Mouse (Mus musculus) heart, adult 10 weeks (tissue): ENCODE data around the gene Gm904. TPM values are rescaled to one million over a fixed set of nuclear protein-coding genes. Genes with fewer than 3 reads are reported as not detected.

Experiments
- polyA plus RNA-seq: library from polyadenylated mRNA; stranded (reverse); fragments of 350-450 nt; fragmentation: Illumina TruSeq; extraction: RNeasy Lipid Tissue Mini Kit (QIAGEN cat#74804); gene quantifications from one replicate; pipeline ENCODE4 v1.2.3, GENCODE M21; 2014; ENCODE audit warnings: low read depth, low replicate concordance

Gm904 gene
- not detected for polyA plus RNA-seq

GRCm38 (mm10) chr13:50642928-50643327 lies at the start of gene Gm904:
Gene Gm904, plus strand, starts transcription at chr13:50643228.

Other genes starting within 250 kb of the Gm904 start
- 7.8 TPM for gene Fbxw17, start 225.4 kb upstream of the Gm904 start, polyA plus RNA-seq
- not detected for gene Gm47429, start 199.3 kb upstream of the Gm904 start, polyA plus RNA-seq
- not detected for gene Nutm2, start 175.9 kb upstream of the Gm904 start, polyA plus RNA-seq
- gene Gm8765, start 55.1 kb downstream of the Gm904 start, polyA plus RNA-seq: not detected